Mouse (Mus musculus): ENCODE measurements around the gene Rnasek.

- TF ChIP-seq CTCF (IDR thresholded peaks at IDR 0.05; ENCODE audit: low read depth, low read length): peak; percentile 70
- peak; percentile 67 for TF ChIP-seq POLR2A (IDR thresholded peaks at IDR 0.05; ENCODE audit: extremely low read depth, insufficient read depth, low read length)
Measured at GRCm38 (mm10) chr11:70237457-70238167, 2.0 kb downstream of the Rnasek start, which contains the start of gene 0610010K14Rik.
